In the genomic region with DNA sequence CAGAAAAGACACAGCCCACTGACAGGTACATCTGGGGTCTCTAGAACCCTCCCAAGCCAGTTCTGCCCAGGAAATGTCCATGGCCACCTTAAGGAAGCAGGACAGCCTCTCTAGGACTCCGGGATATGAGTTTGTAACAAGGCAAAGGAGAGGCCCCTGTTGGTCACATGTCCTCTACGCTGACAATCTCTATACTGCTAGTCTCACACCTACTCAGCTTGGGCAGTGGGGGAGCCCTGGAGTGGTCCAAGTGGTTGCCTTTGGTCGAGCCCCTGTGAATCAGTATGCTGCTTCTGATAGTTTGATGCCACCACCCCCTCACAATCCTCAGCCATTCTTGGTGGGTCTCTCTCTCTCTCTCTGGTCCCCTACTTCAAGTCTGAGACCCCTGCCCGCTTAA, we compare ENCODE assay signal across 8 mouse cellular contexts. TPM values are rescaled to one million over a fixed set of nuclear protein-coding genes. Genes with fewer than 3 reads are reported as not detected.
DNase-seq lines count a peak whose midpoint lies in the region; ATAC-seq and TF ChIP-seq lines count a peak whose summit lies in the region.

No protein-coding gene starts in this region.

- no peak for DNase-seq in liver, adult 2 months (ENCODE audit: extremely low read depth, low read depth, low spot score)
- DNase-seq in liver = no peak
- DNase-seq in induced T-regulatory cell, adult 2 months (ENCODE audit: low read depth) = peak; percentile 50
- no peak for DNase-seq in right cerebral cortex, postnatal 10 days (ENCODE audit: low spot score in 2 of 2)
- DNase-seq in left cerebral cortex, adult 8-10 months (ENCODE audit: low spot score in 2 of 2) = no peak
- DNase-seq in testis, postnatal 10 days (ENCODE audit: low spot score) = no peak

- H3K9me3 ChIP-seq in embryonic facial prominence, embryonic 13.5 days = no peaks in the 10 kb centered on the region

- H3K4me1 ChIP-seq in liver, adult 2 months (ENCODE audit: control insufficient read depth, insufficient read depth, low read length) = no peaks in the 10 kb centered on the region
- H3K4me1 ChIP-seq in embryonic facial prominence, embryonic 13.5 days = peaks cover 33% of the 10 kb centered on the region

- no peak for TF ChIP-seq POLR2A in liver, adult 2 months (IDR thresholded peaks at IDR 0.05; ENCODE audit: extremely low read depth, insufficient read depth, low read length)
- no peak for TF ChIP-seq POLR2A in myocyte (IDR thresholded peaks at IDR 0.05; ENCODE audit: insufficient read length, low read depth)

- H3K36me3 ChIP-seq in liver, adult 2 months (ENCODE audit: control insufficient read depth, insufficient read depth, low read length) = no peaks in the 10 kb centered on the region
- H3K36me3 ChIP-seq in embryonic facial prominence, embryonic 13.5 days = no peaks in the 10 kb centered on the region
- H3K36me3 ChIP-seq in myocyte (ENCODE audit: control insufficient read depth, insufficient read depth) = no peaks in the 10 kb centered on the region

- peak overlapping the region; percentile 87 for H3K4me2 ChIP-seq in embryonic facial prominence, embryonic 13.5 days
- H3K4me2 ChIP-seq in myocyte (ENCODE audit: low read depth) = peak overlapping the region; percentile 51

- WGBS in liver, adult 2 months = 49% methylated on average over 4 of the region's 4 CpGs
- WGBS in embryonic facial prominence, embryonic 13.5 days = 32% methylated on average over 4 of the region's 4 CpGs

- H3K4me3 ChIP-seq in liver, adult 2 months (ENCODE audit: insufficient read depth, low read depth, low read length) = peak overlapping the region; percentile 50; the same call in 1 of the 2 replicates
- peak overlapping the region; percentile 52 for H3K4me3 ChIP-seq in embryonic facial prominence, embryonic 13.5 days
- peak overlapping the region; percentile 6 for H3K4me3 ChIP-seq in myocyte

- peak overlapping the region; percentile 51 for H3K9ac ChIP-seq in liver, adult 2 months (ENCODE audit: low read depth, low read length)
- H3K9ac ChIP-seq in embryonic facial prominence, embryonic 13.5 days = peak overlapping the region; percentile 73

- no peak overlapping the region for H3K27ac ChIP-seq in liver, adult 2 months (replicated peaks; ENCODE audit: insufficient read depth, low read depth, low read length)
- H3K27ac ChIP-seq in embryonic facial prominence, embryonic 13.5 days = peak overlapping the region; percentile 62

- no peaks in the 10 kb centered on the region for H3K79me2 ChIP-seq in liver, adult 2 months (ENCODE audit: control insufficient read depth, insufficient read depth, low read length)
- H3K79me2 ChIP-seq in myocyte (ENCODE audit: control insufficient read depth, insufficient read depth) = no peaks in the 10 kb centered on the region

- H3K27me3 ChIP-seq in liver, adult 2 months (ENCODE audit: control insufficient read depth, insufficient read depth, low read length) = no peaks in the 10 kb centered on the region
- peaks cover 12% of the 10 kb centered on the region for H3K27me3 ChIP-seq in embryonic facial prominence, embryonic 13.5 days
- H3K27me3 ChIP-seq in myocyte (ENCODE audit: control insufficient read depth, insufficient read depth, insufficient read length) = peaks cover 2% of the 10 kb centered on the region

- no peak for TF ChIP-seq CTCF in liver, adult 2 months (IDR thresholded peaks at IDR 0.05; ENCODE audit: low read depth, low read length)

- no peak overlapping the region for H3ac ChIP-seq in myocyte (ENCODE audit: control insufficient read depth, insufficient read length)

- ATAC-seq in embryonic facial prominence, embryonic 13.5 days (ENCODE audit: insufficient number of reproducible peaks, insufficient read depth, low FRiP score, low TSS enrichment, low read depth) = no peak

TF ChIP-seq in myocyte, 11 proteins besides CTCF, POLR2A, EP300 and RAD21:
- TF ChIP-seq TCF3 (IDR thresholded peaks at IDR 0.05; ENCODE audit: insufficient read length, low read depth) (no peak), MYOD1 (IDR thresholded peaks at IDR 0.05; ENCODE audit: control insufficient read depth in 1 of 3, insufficient read length in 2 of 3, low read depth in 2 of 3) (no peak), MAX (IDR thresholded peaks at IDR 0.05; ENCODE audit: low read depth) (no peak), REST (IDR thresholded peaks at IDR 0.05; ENCODE audit: insufficient read depth, insufficient read length) (no peak), MYOG (IDR thresholded peaks at IDR 0.05; ENCODE audit: control insufficient read depth in 1 of 3, insufficient read depth in 1 of 3, insufficient read length in 2 of 3, low read depth in 2 of 3) (no peak), TCF12 (IDR thresholded peaks at IDR 0.05; ENCODE audit: insufficient read depth, poor library complexity, severe bottlenecking) (no peak), POLR2AphosphoS2 (IDR thresholded peaks at IDR 0.05; ENCODE audit: insufficient read length, low read depth) (no peak), E2F4 (IDR thresholded peaks at IDR 0.05; ENCODE audit: insufficient read depth) (no peak), CEBPB (IDR thresholded peaks at IDR 0.05; ENCODE audit: insufficient read depth, poor library complexity, severe bottlenecking) (no peak), USF1 (IDR thresholded peaks at IDR 0.05; ENCODE audit: low read depth) (no peak), SRF (IDR thresholded peaks at IDR 0.05; ENCODE audit: control insufficient read depth, insufficient read length, low read depth) (no peak)

RNA-seq across cellular contexts. Expression of gene Nrarp, which starts 13.1 kb away (rescaled TPM):
- 0.74 and 2.1 TPM in 2 replicates for total RNA-seq in liver, adult 2 months (2014; rRNA removed)
- polyA plus RNA-seq in liver, adult 2 months (2012; rRNA removed) = 1.5 and 1.6 TPM in 2 replicates
- 15.0 and 16.7 TPM in 2 replicates for polyA plus RNA-seq in embryonic facial prominence, embryonic 13.5 days (2015; fragmentation: Nextera tagmentation; extraction: Ambion mirVana)
- 1.3 TPM for polyA plus RNA-seq in myocyte (2012; fragmentation: generic; extraction: Trizol)
- 10 to 100 TPM; 20.5 to 27.9 (median 23.4) TPM for total RNA-seq in left cerebral cortex, adult 8-10 months (2022)

RNA-seq across cellular contexts. Expression of gene Tor4a, which starts 29.2 kb away (rescaled TPM):
- 4.6 TPM in 2 replicates for total RNA-seq in liver, adult 2 months (2014; rRNA removed)
- polyA plus RNA-seq in liver, adult 2 months (2012; rRNA removed) = 4.3 and 7.0 TPM in 2 replicates
- polyA plus RNA-seq in embryonic facial prominence, embryonic 13.5 days (2015; fragmentation: Nextera tagmentation; extraction: Ambion mirVana) = 5.1 and 6.1 TPM in 2 replicates
- polyA plus RNA-seq in myocyte (2012; fragmentation: generic; extraction: Trizol) = 9.2 TPM
- 1 to 10 TPM; 2.2 to 3.4 (median 2.5) TPM for total RNA-seq in left cerebral cortex, adult 8-10 months (2022)

RNA-seq across cellular contexts. Expression of gene Nelfb, which starts 43.8 kb away (rescaled TPM):
- 18.4 and 19.1 TPM in 2 replicates for total RNA-seq in liver, adult 2 months (2014; rRNA removed)
- polyA plus RNA-seq in liver, adult 2 months (2012; rRNA removed) = 22.4 and 27.5 TPM in 2 replicates
- 110 and 114 TPM in 2 replicates for polyA plus RNA-seq in embryonic facial prominence, embryonic 13.5 days (2015; fragmentation: Nextera tagmentation; extraction: Ambion mirVana)
- polyA plus RNA-seq in myocyte (2012; fragmentation: generic; extraction: Trizol) = 55.8 TPM
- total RNA-seq in left cerebral cortex, adult 8-10 months (2022) = 10 to 100 TPM; 58.4 to 64.2 (median 59.4) TPM

RNA-seq across cellular contexts. Expression of gene Stpg3, which starts 47.0 kb away (rescaled TPM):
- total RNA-seq in liver, adult 2 months (2014; rRNA removed) = not detected in 2 replicates
- polyA plus RNA-seq in liver, adult 2 months (2012; rRNA removed) = not detected in 2 replicates
- polyA plus RNA-seq in embryonic facial prominence, embryonic 13.5 days (2015; fragmentation: Nextera tagmentation; extraction: Ambion mirVana) = 0.15 TPM in 1 of 2 replicates, not detected in the other
- polyA plus RNA-seq in myocyte (2012; fragmentation: generic; extraction: Trizol) = not detected
- under 1 TPM in 3 of 4 experiments, not detected in 1; 0.23 to 0.82 (median 0.30) TPM for total RNA-seq in left cerebral cortex, adult 8-10 months (2022)

RNA-seq across cellular contexts. Expression of gene Fam166a, which starts 51.1 kb away (rescaled TPM):
- not detected in 2 replicates for total RNA-seq in liver, adult 2 months (2014; rRNA removed)
- polyA plus RNA-seq in liver, adult 2 months (2012; rRNA removed) = 0.07 TPM in 1 of 2 replicates, not detected in the other
- not detected in 2 replicates for polyA plus RNA-seq in embryonic facial prominence, embryonic 13.5 days (2015; fragmentation: Nextera tagmentation; extraction: Ambion mirVana)
- 0.48 TPM for polyA plus RNA-seq in myocyte (2012; fragmentation: generic; extraction: Trizol)
- total RNA-seq in left cerebral cortex, adult 8-10 months (2022) = 1 to 10 TPM in 1 of 4 experiments, not detected in 3; 1.4 TPM
